Mouse (Mus musculus) myocyte (in vitro differentiated cells): ENCODE measurements around the gene Kcne3. TPM values are rescaled to one million over a fixed set of nuclear protein-coding genes. Genes with fewer than 3 reads are reported as not detected.

Experiments used
- H3K27me3 ChIP-seq: one replicate; pipeline ENCODE4 v1.6.1; 2011; ENCODE audit not compliant: control insufficient read depth, insufficient read depth, insufficient read length
- H3K36me3 ChIP-seq: one replicate; pipeline ENCODE4 v1.6.1; 2011; ENCODE audit not compliant: control insufficient read depth, insufficient read depth
- H3K4me2 ChIP-seq: one replicate; pipeline ENCODE4 v1.6.1; 2011; ENCODE audit warnings: low read depth, control low read depth
- H3K4me3 ChIP-seq: one replicate; pipeline ENCODE4 v1.5.1; 2011; ENCODE audit warnings: mild to moderate bottlenecking, control low read depth, moderate library complexity
- H3K79me2 ChIP-seq: one replicate; pipeline ENCODE4 v1.6.1; 2011; ENCODE audit not compliant: control insufficient read depth, insufficient read depth
- H3ac ChIP-seq: one replicate; pipeline ENCODE4 v1.6.1; 2011; ENCODE audit not compliant: control insufficient read depth, insufficient read length
- CEBPB ChIP-seq: IDR thresholded peaks from 2 replicates; pipeline ENCODE4 v1.6.1; 2011; ENCODE audit warnings: mild to moderate bottlenecking, moderate library complexity; ENCODE audit not compliant: poor library complexity, insufficient read depth, severe bottlenecking
- E2F4 ChIP-seq: IDR thresholded peaks from one replicate; pipeline ENCODE4 v1.6.1; 2011; ENCODE audit warnings: mild to moderate bottlenecking, control low read depth, moderate library complexity; ENCODE audit not compliant: insufficient read depth
- MAX ChIP-seq: IDR thresholded peaks from one replicate; pipeline ENCODE4 v1.6.1; 2011; ENCODE audit warnings: low read depth, mild to moderate bottlenecking, control low read depth
- MYOD1 ChIP-seq, 3 experiments: IDR thresholded peaks; one replicate each; pipeline ENCODE4 v1.6.1; 2011; ENCODE audit warnings: control low read depth in 2 of 3, low read depth in 2 of 3, mild to moderate bottlenecking in 2 of 3, moderate library complexity in 1 of 3; ENCODE audit not compliant: insufficient read length in 2 of 3, control insufficient read depth in 1 of 3
- MYOG ChIP-seq, 3 experiments: IDR thresholded peaks; one replicate each; pipeline ENCODE4 v1.6.1; 2011; ENCODE audit warnings: control low read depth in 2 of 3, low read depth in 2 of 3, mild to moderate bottlenecking in 2 of 3; ENCODE audit not compliant: insufficient read length in 2 of 3, control insufficient read depth in 1 of 3, insufficient read depth in 1 of 3
- POLR2A ChIP-seq: IDR thresholded peaks from one replicate; pipeline ENCODE4 v1.6.1; 2011; ENCODE audit warnings: low read depth, mild to moderate bottlenecking, control low read depth, moderate library complexity; ENCODE audit not compliant: insufficient read length
- POLR2AphosphoS2 ChIP-seq: IDR thresholded peaks from one replicate; pipeline ENCODE4 v1.6.1; 2011; ENCODE audit warnings: low read depth, control low read depth; ENCODE audit not compliant: insufficient read length
- REST ChIP-seq: IDR thresholded peaks from one replicate; pipeline ENCODE4 v1.6.1; 2011; ENCODE audit warnings: mild to moderate bottlenecking, control low read depth, moderate library complexity; ENCODE audit not compliant: insufficient read depth, insufficient read length
- SRF ChIP-seq: IDR thresholded peaks from one replicate; pipeline ENCODE4 v1.6.1; 2011; ENCODE audit warnings: low read depth; ENCODE audit not compliant: control insufficient read depth, insufficient read length
- TCF12 ChIP-seq: IDR thresholded peaks from one replicate; pipeline ENCODE4 v1.6.1; 2011; ENCODE audit warnings: mild to moderate bottlenecking, control low read depth; ENCODE audit not compliant: poor library complexity, insufficient read depth, severe bottlenecking
- TCF3 ChIP-seq: IDR thresholded peaks from one replicate; pipeline ENCODE4 v1.6.1; 2011; ENCODE audit warnings: low read depth, control low read depth; ENCODE audit not compliant: insufficient read length
- USF1 ChIP-seq: IDR thresholded peaks from one replicate; pipeline ENCODE4 v1.6.1; 2011; ENCODE audit warnings: low read depth, mild to moderate bottlenecking, control low read depth, moderate library complexity
- polyA plus RNA-seq: library from polyadenylated mRNA; unstranded; fragments of >200 nt; fragmentation: generic; extraction: Trizol; gene quantifications from one replicate; pipeline ENCODE4 v1.2.1, GENCODE M21; 2012; ENCODE audit warnings: missing spikeins

Kcne3 gene
- polyA plus RNA-seq, 1 experiment, result not detected

DNA sequence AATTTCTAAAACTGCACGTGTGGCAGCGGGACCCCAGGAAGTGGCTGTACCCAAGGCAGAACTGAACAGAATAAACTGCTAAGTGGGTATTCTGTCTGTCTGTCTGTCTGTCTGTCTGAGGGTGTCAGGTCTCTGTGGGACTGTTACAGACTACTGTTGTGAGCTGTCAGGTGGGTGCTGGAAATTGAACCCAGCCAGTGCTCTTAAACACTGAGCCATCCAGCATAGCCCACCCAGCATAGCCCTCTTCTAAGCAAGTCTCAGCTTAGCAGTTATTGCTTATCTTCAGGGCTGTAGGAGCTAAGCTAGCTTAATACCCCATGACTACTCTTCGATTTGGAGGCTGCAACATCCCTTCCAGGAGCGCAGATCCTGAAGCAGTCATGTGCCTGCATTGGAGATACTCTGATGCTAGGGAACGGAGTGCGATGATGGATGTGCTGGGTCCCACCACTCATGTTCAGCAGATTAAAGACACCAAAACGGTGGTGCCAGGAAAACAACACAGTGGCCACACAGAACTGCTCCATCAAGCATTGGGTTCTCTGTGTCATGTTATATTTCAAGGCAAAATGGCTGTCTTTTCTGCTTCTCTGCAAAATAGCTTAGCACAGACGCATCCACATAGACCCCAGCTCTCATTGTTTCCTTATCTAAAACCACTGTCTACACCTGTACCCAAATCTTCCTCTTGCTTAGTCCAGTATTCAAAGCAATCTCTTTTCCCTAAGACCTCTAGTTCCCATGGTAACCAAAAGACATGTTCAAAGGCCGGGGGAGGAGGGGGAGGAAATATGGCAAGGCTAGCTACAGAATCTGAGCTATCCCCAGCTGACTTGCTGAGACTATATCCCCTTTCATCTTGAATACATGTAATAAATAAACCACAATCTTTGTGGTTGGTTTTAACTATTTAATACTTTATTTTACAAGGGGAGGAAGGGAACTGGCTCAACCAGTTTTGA, 40.6 kb downstream of the Kcne3 start:
- no peak for TF ChIP-seq MAX
- no peak for TF ChIP-seq POLR2AphosphoS2
- TF ChIP-seq POLR2A, result no peak
- TF ChIP-seq E2F4, result no peak

DNA sequence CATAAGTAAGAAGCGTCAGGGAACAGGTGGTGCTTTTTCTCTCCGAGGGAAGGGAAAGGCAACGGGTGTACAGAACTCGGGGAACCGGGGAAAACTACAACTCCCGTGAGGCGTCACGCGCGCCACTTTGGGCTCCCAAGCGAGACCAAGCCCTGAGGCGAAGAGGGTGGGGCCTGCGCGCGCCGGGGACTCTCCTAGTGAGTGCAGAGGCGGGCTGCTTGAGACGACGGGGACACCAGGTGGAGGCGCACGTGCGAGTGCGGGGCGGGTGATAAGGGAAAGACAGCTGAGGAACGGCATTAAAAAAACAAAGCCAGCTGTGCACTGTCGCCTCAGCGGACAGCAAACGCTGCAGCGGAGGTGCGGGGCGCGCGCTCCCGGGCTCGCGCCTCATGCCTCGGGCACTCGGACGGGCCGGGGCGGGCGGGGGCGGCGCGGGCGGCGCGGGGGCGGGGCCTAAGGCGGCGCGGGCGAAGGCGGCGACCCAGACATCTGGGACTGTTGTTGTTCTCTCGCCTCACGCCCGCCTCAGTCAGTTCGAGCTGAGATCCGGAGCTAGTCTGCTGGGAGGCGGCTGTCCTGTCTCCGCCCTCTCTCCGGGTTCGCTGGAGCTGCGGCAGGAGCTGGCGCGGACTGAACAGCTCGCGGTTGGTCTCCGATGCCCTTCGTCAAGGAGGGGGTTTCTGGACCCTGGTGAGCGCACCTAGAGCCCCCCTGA, 51.0 kb downstream of the Kcne3 start, which contains the start of gene Pgm2l1:
Pgm2l1 (plus strand) TSS at position 237 of the 718 bp plus-strand sequence.
- peak within 1 kb of the TSS; percentile 91 for H3K4me2 ChIP-seq
- TF ChIP-seq MAX, result no peak
- TF ChIP-seq E2F4, result no peak
- no peak for TF ChIP-seq TCF12
- peak in 2 of 3 experiments; percentile 60 to 87 for TF ChIP-seq MYOD1 (IDR thresholded peaks at IDR 0.05; ENCODE audit: control insufficient read depth in 1 of 3, insufficient read length in 2 of 3, low read depth in 2 of 3)
- no peak for TF ChIP-seq TCF3
- TF ChIP-seq MYOG (IDR thresholded peaks at IDR 0.05; ENCODE audit: control insufficient read depth in 1 of 3, insufficient read depth in 1 of 3, insufficient read length in 2 of 3, low read depth in 2 of 3), result peak in 2 of 3 experiments; percentile 66 to 90
- no peak for TF ChIP-seq POLR2AphosphoS2
- no peaks in the 10 kb centered on the region for H3K79me2 ChIP-seq
- no peaks in the 10 kb centered on the region for H3K36me3 ChIP-seq
- no peaks in the 10 kb centered on the region for H3K27me3 ChIP-seq
- H3K4me3 ChIP-seq, result peak within 1 kb of the TSS; percentile 35
- peak within 1 kb of the TSS; percentile 10 for H3ac ChIP-seq

More for the DNA sequence above, 40.6 kb downstream of the Kcne3 start:
- Histone ChIP-seq H3ac (no peak overlapping the region), H3K27me3 (peaks cover 24% of the 10 kb centered on the region), H3K4me2 (no peak overlapping the region), H3K36me3 (no peaks in the 10 kb centered on the region), H3K4me3 (no peak overlapping the region), H3K79me2 (no peaks in the 10 kb centered on the region)

DNA sequence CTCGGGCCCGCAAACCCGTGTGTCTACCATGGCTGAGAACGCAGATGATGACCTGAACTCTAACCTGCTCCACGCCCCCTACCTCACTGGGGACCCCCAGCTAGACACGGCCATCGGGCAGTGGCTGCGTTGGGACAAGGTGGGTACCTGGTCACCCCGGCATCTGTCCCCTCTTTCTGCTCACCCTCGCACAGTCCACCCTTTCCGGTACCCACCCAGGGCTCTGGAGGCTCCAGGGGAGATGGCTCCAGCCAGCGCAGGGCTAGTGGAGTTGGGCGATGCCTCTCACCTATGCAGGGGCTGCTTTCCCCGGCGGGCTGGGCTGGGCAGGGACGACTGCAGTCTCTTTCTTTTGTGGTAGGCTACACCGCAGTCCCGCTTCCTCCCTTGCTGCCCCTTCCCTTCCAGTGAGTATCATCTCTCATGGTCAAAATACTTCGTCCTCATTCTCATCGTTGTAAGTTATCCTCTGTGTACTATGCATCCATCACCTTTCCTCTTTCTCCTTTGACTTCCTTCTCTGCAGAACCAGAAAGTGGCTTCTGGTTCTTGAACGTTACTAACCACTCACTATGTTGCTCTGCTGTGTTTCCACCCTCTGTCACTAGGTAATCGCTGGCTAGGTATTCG, 51.7 kb downstream of the Kcne3 start:
- Histone ChIP-seq H3K27me3 (no peaks in the 10 kb centered on the region), H3K79me2 (no peaks in the 10 kb centered on the region), H3K4me3 (peak overlapping the region; percentile 35), H3K4me2 (peak overlapping the region; percentile 91), H3ac (peak overlapping the region; percentile 10), H3K36me3 (no peaks in the 10 kb centered on the region)
- TF ChIP-seq E2F4, result no peak
- no peak for TF ChIP-seq USF1
- TF ChIP-seq CEBPB, result no peak
- no peak for TF ChIP-seq MYOG (IDR thresholded peaks at IDR 0.05; ENCODE audit: control insufficient read depth in 1 of 3, insufficient read depth in 1 of 3, insufficient read length in 2 of 3, low read depth in 2 of 3)
- TF ChIP-seq MAX, result no peak
- TF ChIP-seq POLR2A, result no peak
- no peak for TF ChIP-seq REST
- TF ChIP-seq TCF12, result no peak
- TF ChIP-seq MYOD1 (IDR thresholded peaks at IDR 0.05; ENCODE audit: control insufficient read depth in 1 of 3, insufficient read length in 2 of 3, low read depth in 2 of 3), result no peak
- no peak for TF ChIP-seq TCF3
- no peak for TF ChIP-seq SRF

DNA sequence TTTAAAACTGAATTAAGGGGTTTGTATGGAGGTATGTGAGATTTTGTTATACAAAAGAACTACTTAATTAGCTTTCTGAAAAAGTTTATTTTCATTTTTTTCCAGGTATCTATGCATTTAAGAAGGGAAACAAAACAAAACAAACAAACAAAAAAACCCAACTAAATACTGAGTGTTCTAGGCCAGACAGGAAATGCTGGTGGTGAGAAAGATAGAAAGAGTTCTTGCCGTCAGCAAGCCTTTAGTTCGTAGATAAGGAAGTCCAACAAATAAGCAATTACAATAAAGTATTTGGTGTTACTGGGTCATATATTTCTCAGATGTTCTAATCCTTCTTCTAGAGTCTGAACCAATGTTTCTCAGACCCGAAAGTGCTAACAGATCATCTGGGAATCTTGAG, 52.7 kb downstream of the Kcne3 start:
- Histone ChIP-seq H3K36me3 (no peaks in the 10 kb centered on the region), H3K4me2 (no peak overlapping the region), H3K79me2 (no peaks in the 10 kb centered on the region), H3ac (no peak overlapping the region), H3K27me3 (no peaks in the 10 kb centered on the region), H3K4me3 (no peak overlapping the region)
- TF ChIP-seq CEBPB (no peak), POLR2A (no peak), USF1 (no peak), MYOG (IDR thresholded peaks at IDR 0.05; ENCODE audit: control insufficient read depth in 1 of 3, insufficient read depth in 1 of 3, insufficient read length in 2 of 3, low read depth in 2 of 3) (no peak)

DNA sequence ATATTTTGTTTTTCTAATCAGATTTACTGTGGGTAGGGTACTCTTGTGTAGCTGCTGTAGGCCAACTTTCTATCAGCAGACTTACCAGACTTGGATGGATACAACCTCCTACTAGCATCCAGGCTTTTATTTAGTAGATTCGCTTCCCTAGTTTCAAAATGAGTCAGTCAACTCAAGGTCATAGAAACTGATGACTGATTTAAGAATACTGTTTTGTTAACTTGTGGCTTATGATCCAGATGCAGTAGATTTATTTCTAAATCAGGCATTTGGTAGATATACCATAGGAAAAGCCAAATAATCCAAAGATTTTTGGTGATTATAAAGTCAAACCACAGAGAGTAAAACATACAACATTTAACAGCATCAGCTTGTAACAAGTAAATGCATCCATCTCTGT, 54.3 kb downstream of the Kcne3 start:
- Histone ChIP-seq H3K27me3 (no peaks in the 10 kb centered on the region), H3ac (no peak overlapping the region), H3K36me3 (no peaks in the 10 kb centered on the region), H3K4me2 (no peak overlapping the region), H3K79me2 (no peaks in the 10 kb centered on the region), H3K4me3 (no peak overlapping the region)
- TF ChIP-seq TCF3, result no peak
- no peak for TF ChIP-seq USF1
- TF ChIP-seq TCF12, result no peak
- TF ChIP-seq E2F4, result no peak
- TF ChIP-seq CEBPB, result no peak
- no peak for TF ChIP-seq POLR2A
- no peak for TF ChIP-seq SRF
- no peak for TF ChIP-seq MYOD1 (IDR thresholded peaks at IDR 0.05; ENCODE audit: control insufficient read depth in 1 of 3, insufficient read length in 2 of 3, low read depth in 2 of 3)
